Mouse (Mus musculus) liver, embryonic 15.5 days (tissue): ENCODE measurements around the gene Arhgef40. TPM values are rescaled to one million over a fixed set of nuclear protein-coding genes. Genes with fewer than 3 reads are reported as not detected.

Experiments used
- ATAC-seq: fragments of 200-750 bp; cut with Nextera tagmentation; 2 replicates; pipeline ENCODE4 v1.8.0; 2017; ENCODE audit warnings: moderate number of reproducible peaks, mild to moderate bottlenecking, moderate library complexity; ENCODE audit not compliant: insufficient read depth
- H3K27ac ChIP-seq: fragments of 300-500 bp; sonication (generic); replicated peaks from 2 replicates; pipeline ENCODE4 v1.5.1; 2015; ENCODE audit warnings: mild to moderate bottlenecking, inconsistent platforms
- H3K27me3 ChIP-seq: fragments of 300-500 bp; sonication (generic); 2 replicates; pipeline ENCODE4 v1.6.1; 2015; ENCODE audit warnings: mild to moderate bottlenecking, inconsistent platforms
- H3K36me3 ChIP-seq: fragments of 300-500 bp; sonication (generic); replicated peaks from 2 replicates; pipeline ENCODE4 v1.6.1; 2015; ENCODE audit warnings: moderate library complexity, mild to moderate bottlenecking, inconsistent platforms
- H3K4me1 ChIP-seq: fragments of 300-500 bp; sonication (generic); replicated peaks from 2 replicates; pipeline ENCODE4 v1.6.1; 2015; ENCODE audit warnings: inconsistent platforms
- H3K4me2 ChIP-seq: fragments of 300-500 bp; sonication (generic); 2 replicates; pipeline ENCODE4 v1.6.1; 2015; ENCODE audit warnings: moderate library complexity, mild to moderate bottlenecking, inconsistent platforms
- H3K4me3 ChIP-seq: fragments of 300-500 bp; sonication (generic); replicated peaks from 2 replicates; pipeline ENCODE4 v1.5.1; 2015; ENCODE audit warnings: mild to moderate bottlenecking, inconsistent platforms
- H3K9ac ChIP-seq: fragments of 300-500 bp; sonication (generic); 2 replicates; pipeline ENCODE4 v1.6.1; 2015; ENCODE audit warnings: moderate library complexity, mild to moderate bottlenecking, inconsistent platforms
- H3K9me3 ChIP-seq: fragments of 300-500 bp; sonication (generic); replicated peaks from 2 replicates; pipeline ENCODE4 v1.6.1; 2016; ENCODE audit warnings: inconsistent platforms
- WGBS: fragments of 180-500 bp; shearing (Covaris S2); methylation state at CpG from one replicate; pipeline ENCODE4 v1.1.7; 2015; ENCODE audit warnings: mixed read lengths; ENCODE audit not compliant: insufficient replicate concordance; 5-methylcytosine and 5-hydroxymethylcytosine counted together
- polyA plus RNA-seq: library from polyadenylated mRNA; unstranded; fragments of >200 nt; fragmentation: Nextera tagmentation; extraction: Ambion mirVana; gene quantifications from 2 replicates; pipeline ENCODE4 v1.2.1, GENCODE M21; 2015

Gene Arhgef40
- polyA plus RNA-seq, result 14.0 and 16.3 TPM in 2 replicates

DNA sequence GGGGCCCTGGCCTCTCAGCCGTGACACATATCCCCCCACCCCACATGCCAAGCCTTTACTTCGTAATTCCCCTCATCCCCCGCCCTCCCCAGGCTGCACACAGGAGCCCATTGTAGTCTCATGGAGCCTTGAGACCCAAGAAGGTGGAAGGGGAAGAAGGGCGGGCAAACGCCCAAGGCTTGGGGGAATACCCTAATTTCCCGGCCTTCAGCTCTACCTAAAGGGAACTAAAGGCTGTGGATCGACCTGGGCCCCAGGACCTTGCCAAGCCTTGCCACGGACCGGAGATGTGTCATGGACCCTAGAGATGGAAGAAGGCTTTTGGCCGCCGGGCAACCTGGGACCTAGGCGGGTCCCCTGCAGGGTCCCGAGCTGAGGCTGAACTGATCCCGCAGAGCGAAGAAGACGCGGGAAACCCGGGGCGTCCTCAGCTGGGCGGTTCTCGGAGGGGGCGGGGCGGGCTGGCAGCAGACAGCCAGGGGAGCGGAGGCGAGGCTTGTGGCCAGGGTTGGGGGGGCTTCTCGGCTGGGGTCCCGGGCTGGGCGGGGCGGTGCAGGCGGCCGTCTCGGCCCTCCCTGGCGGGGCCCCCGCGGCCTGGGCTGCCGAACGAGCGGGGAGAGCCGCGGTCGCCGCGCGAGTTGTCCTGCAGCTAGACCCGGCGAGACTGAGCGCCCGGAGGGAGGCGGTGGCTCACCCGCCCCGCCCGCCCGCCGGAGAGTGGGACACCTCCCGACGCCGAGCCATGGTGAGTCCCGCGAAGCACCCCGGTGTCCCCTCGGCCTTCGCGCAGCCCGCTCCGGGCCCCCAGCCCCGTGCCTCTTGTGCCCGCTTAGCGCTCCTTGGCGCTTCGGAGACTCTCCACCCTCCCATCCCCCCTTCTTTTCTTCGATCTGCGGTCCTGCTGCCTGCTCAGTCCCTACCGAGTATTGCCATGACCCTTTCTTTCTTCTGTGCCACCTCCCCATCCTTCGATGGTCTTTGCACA lies at the start of gene Arhgef40:
Arhgef40 (plus strand) TSS at position 473 of the 985 bp plus-strand sequence.
- peak; percentile 61 for ATAC-seq
- Histone ChIP-seq H3K36me3 (peaks cover 15% of the 10 kb centered on the region), H3K4me1 (peaks cover 54% of the 10 kb centered on the region)

DNA sequence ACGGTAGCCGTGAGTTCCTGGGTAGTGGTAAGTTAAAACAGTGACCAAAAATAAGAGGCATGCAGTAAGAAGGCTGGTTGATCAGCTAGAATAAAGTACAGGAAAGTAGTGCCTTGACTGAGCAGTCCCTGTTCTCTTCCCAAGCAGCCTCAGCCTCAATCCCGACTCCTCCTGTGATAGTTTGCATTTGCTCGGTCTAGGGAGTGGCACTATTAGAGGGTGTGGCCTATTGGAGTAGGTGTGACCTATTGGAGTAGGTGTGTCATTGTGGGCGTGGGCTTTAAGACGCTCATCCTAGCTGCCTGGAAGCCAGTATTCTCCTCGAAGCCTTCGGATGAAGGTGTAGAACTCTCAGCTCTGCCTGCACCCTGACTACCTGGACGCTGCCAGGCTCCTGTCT lies 45.5 kb upstream of the Arhgef40 start:
- Histone ChIP-seq H3K27ac (no peak overlapping the region), H3K9ac (no peak overlapping the region), H3K36me3 (no peaks in the 10 kb centered on the region), H3K27me3 (no peaks in the 10 kb centered on the region), H3K9me3 (no peaks in the 10 kb centered on the region), H3K4me3 (no peak overlapping the region), H3K4me2 (no peak overlapping the region), H3K4me1 (peaks cover 12% of the 10 kb centered on the region)
- ATAC-seq, result no peak
- 74% methylated on average over 9 of the region's 9 CpGs for WGBS

More for the DNA sequence above, at the start of gene Arhgef40:
- Histone ChIP-seq H3K27ac (peak within 1 kb of the TSS; percentile 81), H3K9me3 (no peaks in the 10 kb centered on the region), H3K9ac (peak within 1 kb of the TSS; percentile 70), H3K4me2 (peak within 1 kb of the TSS; percentile 99), H3K27me3 (peaks cover 17% of the 10 kb centered on the region; the same call in 1 of the 2 replicates), H3K4me3 (peak within 1 kb of the TSS; percentile 70)
- WGBS, result under 1% methylated on average over 63 of the region's 74 CpGs

DNA sequence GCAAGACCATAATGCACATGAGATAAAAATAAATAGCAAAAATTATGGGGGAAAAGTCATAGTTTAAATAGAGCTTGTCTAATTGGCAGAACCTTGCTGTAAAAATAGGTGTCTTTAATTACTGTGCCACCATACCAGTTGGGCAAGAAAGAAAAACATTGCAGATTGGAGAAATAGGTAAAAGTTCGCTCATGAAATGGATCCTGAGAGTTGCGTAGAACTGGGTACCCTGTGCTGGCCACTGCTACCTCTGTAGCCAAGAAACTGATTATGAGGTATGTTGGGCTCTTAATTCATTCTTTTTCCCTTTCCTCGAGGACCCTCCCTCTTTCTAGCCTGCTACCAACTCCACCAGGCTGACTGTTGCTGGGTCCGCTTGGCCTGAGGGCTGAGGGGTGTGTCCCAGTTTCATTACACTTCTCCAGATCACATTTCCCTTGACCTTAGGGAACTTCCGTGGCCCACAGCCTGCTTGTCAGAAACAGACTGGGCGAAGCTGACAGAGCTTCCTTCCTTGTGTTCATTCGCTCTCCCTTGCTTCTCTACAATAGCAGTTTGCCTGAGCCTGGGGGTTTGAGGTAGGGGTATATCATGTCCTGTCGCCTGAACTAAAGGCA lies 43.5 kb upstream of the Arhgef40 start:
- Histone ChIP-seq H3K27ac (0 out of 2 replicates have a peak overlapping the region, but pooled peaks have one; percentile 11), H3K9ac (no peak overlapping the region), H3K4me2 (peak overlapping the region; percentile 21; the same call in 1 of the 2 replicates), H3K4me1 (peaks cover 12% of the 10 kb centered on the region), H3K27me3 (no peaks in the 10 kb centered on the region), H3K4me3 (no peak overlapping the region), H3K9me3 (no peaks in the 10 kb centered on the region), H3K36me3 (no peaks in the 10 kb centered on the region)
- WGBS, result 35% methylated on average over 8 of the region's 8 CpGs
- ATAC-seq, result no peak

DNA sequence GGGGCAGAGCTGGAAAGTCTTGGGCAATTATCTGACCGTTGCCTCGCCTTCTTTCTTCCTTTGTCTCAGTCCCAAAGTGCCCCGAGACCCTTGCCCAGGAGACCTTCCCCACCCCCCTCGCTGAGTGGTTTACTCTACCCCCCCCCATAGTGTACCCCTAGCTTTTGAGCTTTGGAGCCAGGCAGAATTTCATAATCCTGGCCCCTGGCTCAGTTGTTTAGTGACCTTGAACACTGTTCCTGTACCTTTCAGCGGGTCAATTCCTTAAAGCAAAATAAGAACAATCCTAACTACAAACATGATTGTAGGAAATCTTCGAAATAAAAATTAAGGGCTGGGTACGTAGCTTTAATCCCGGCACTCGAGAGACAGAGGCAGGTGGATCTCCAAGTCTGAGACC lies 42.9 kb upstream of the Arhgef40 start:
- Histone ChIP-seq H3K4me1 (peaks cover 12% of the 10 kb centered on the region), H3K27me3 (no peaks in the 10 kb centered on the region), H3K9me3 (no peaks in the 10 kb centered on the region), H3K36me3 (no peaks in the 10 kb centered on the region), H3K4me2 (peak overlapping the region; percentile 21; the same call in 1 of the 2 replicates), H3K9ac (no peak overlapping the region), H3K27ac (0 out of 2 replicates have a peak overlapping the region, but pooled peaks have one; percentile 11), H3K4me3 (no peak overlapping the region)
- peak; percentile 56; the same call in 1 of the 2 replicates for ATAC-seq
- 47% methylated on average over 9 of the region's 9 CpGs for WGBS

DNA sequence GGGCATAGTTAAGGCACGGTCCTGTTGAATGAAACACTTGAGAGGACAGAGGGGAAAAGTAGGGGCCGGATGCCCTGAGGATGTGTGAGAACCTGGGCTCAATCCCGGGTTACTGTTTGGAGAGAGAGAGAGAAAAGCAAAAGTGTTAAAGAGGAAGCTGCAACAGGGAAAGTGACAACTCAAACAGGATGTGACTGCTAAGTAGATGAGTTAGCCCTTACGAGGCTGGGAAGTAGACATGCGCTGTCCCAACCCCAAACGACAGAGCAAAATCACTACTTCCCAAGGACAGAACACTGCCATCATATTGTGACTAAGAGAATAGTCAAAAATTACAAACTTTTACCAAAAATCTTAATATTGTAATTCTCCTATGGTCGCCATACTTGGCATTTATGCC lies 42.3 kb upstream of the Arhgef40 start:
- no peak for ATAC-seq
- H3K4me2 ChIP-seq, result no peak overlapping the region
- no peak overlapping the region for H3K9ac ChIP-seq
- H3K4me1 ChIP-seq, result peaks cover 12% of the 10 kb centered on the region
- H3K9me3 ChIP-seq, result no peaks in the 10 kb centered on the region
- no peaks in the 10 kb centered on the region for H3K36me3 ChIP-seq
- no peak overlapping the region for H3K4me3 ChIP-seq
- no peak overlapping the region for H3K27ac ChIP-seq
- no peaks in the 10 kb centered on the region for H3K27me3 ChIP-seq
- 33% methylated on average over 7 of the region's 7 CpGs for WGBS

DNA sequence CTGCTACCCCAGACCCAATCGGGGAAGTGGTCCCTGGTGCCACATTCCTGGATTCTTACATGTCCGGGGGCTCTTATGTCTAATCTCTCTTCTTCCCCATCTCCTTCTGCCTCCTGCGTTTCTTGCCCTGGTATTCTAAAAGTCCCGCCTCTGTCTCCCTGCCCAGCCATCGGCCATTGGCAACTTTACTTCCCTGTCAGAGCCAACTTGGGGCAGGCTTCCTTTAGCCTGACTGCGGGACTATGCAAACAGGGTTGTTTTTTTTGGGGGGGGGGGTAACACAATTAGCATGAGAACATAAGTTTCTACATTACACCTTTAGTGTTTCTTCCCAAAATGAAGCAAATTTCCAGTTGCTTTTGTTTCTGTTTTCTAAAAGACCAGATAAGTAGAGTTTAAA lies 41.2 kb upstream of the Arhgef40 start:
- Histone ChIP-seq H3K4me2 (no peak overlapping the region), H3K36me3 (no peaks in the 10 kb centered on the region), H3K9ac (no peak overlapping the region), H3K9me3 (no peaks in the 10 kb centered on the region), H3K27me3 (no peaks in the 10 kb centered on the region), H3K27ac (no peak overlapping the region), H3K4me1 (peaks cover 12% of the 10 kb centered on the region), H3K4me3 (no peak overlapping the region)
- ATAC-seq, result no peak
- 65% methylated on average over 6 of the region's 6 CpGs for WGBS

DNA sequence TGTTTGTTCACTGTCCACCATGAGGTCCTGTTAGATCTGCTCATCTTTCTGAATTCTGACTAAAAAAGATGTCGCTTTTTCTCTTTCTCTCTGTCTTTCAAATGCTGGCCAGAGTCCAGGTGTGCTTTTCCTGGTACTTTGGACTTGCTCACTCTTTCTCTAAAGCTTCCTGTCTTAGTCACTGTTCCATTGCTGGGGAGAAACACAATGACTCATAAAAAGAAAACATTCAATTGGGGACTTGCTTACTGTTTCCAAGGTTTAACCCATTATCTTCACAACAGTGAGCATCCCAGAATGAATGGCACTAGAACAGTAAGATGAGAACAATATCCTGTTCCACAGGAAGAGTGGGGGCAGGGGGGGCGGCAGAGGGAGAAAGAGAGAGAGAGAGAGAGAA lies 24.2 kb upstream of the Arhgef40 start:
- no peak for ATAC-seq
- Histone ChIP-seq H3K36me3 (no peaks in the 10 kb centered on the region), H3K4me2 (no peak overlapping the region), H3K9ac (no peak overlapping the region), H3K27me3 (no peaks in the 10 kb centered on the region), H3K9me3 (no peaks in the 10 kb centered on the region), H3K27ac (no peak overlapping the region), H3K4me1 (no peaks in the 10 kb centered on the region), H3K4me3 (no peak overlapping the region)
- 69% methylated on average over 2 of the region's 2 CpGs for WGBS

DNA sequence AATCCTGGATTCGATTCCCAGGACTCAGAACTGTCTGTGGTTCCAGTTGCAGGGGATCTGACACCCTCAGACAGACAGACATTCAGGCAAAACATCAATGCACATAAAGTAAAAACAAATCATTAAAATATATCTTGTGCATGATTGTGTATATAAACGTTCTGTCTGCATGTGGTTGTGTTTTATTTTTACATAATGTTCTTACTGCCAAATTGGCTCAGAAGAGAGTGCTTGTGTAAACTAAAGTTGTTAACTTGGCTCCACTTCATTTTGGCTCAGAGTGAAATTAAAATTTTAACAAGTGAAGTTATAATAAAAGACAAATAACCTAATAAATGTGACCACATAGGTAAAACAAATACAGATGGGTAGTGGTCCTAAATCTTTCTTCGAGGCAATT lies 17.1 kb upstream of the Arhgef40 start:
- WGBS, result 58% methylated on average over 3 of the region's 3 CpGs

DNA sequence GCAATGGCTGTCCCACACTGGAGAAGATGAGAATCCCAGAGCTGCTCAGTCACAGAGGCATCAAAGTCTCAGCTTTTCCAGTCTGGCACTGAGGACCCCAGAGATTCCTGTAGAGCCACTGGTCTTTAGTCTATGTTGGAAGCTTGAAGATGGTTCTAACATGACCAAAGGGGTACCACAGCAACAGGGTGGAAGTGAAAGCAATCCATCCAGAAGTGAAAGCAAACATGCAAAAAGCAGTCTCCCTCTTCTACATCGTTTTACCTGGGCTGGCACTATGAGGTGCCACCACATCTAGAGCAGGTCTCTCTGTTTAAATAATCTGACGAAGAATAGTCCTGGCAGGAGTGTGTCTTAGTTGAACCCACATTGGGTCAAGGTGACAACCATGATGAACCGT lies 5.3 kb upstream of the Arhgef40 start:
- Histone ChIP-seq H3K4me1 (peaks cover 9% of the 10 kb centered on the region), H3K27me3 (peaks cover 17% of the 10 kb centered on the region; the same call in 1 of the 2 replicates), H3K4me3 (no peak overlapping the region), H3K36me3 (no peaks in the 10 kb centered on the region), H3K9ac (no peak overlapping the region), H3K4me2 (no peak overlapping the region), H3K27ac (no peak overlapping the region), H3K9me3 (no peaks in the 10 kb centered on the region)
- no peak for ATAC-seq
- WGBS, result 60% methylated on average over 3 of the region's 3 CpGs

More for the DNA sequence above, 17.1 kb upstream of the Arhgef40 start:
- Histone ChIP-seq H3K9ac (no peak overlapping the region), H3K36me3 (no peaks in the 10 kb centered on the region), H3K4me2 (no peak overlapping the region), H3K4me1 (no peaks in the 10 kb centered on the region), H3K9me3 (no peaks in the 10 kb centered on the region), H3K4me3 (no peak overlapping the region), H3K27me3 (no peaks in the 10 kb centered on the region), H3K27ac (no peak overlapping the region)
- no peak for ATAC-seq

DNA sequence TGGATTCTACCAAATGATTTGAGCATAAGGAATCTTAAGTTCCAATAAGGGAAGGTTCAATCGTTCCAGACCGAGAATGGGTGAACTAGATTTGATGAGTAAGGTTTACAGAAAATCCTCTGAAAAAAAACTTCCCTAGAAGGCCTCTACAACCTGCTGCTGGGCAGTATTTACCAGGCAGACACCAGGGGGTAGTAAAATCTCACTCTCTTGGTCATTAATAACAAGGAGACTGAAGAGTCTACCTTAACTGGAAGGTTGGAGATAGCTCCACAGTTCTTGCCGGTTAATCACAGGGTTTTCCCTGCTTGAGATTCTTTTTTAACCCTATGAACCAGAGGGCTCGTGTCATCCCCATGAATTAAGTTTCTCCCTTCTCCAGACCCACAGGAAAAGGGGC lies 1.3 kb upstream of the Arhgef40 start:
- Histone ChIP-seq H3K9ac (no peak overlapping the region), H3K36me3 (0 out of 2 replicates have a peak, but pooled peaks cover 4% of the 10 kb centered on the region), H3K4me2 (0 out of 2 replicates have a peak overlapping the region, but pooled peaks have one; percentile 99), H3K27ac (no peak overlapping the region), H3K4me3 (no peak overlapping the region), H3K9me3 (no peaks in the 10 kb centered on the region), H3K4me1 (peaks cover 46% of the 10 kb centered on the region), H3K27me3 (peaks cover 17% of the 10 kb centered on the region; the same call in 1 of the 2 replicates)
- no peak for ATAC-seq
- WGBS, result 52% methylated on average over 4 of the region's 4 CpGs

DNA sequence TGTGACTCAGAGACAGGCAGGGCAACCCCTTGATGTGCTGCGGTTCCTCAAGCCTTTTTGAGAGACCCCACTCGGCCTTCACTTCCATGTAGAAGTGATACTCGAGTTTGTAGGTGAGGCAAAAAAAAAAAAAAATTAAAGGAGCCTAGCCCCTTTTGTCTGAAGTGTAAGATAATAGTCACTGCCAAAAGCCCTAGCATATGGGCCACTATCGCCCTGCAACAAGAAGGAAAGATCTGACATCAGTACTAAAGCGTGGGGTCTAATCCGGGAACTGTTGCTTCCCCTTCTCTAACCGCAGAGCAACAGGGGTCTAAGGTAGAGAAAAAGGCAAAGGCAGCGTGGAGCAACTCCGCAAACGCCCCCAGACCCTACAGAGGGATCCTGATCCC lies 668 bp upstream of the Arhgef40 start:
- 7% methylated on average over 10 of the region's 10 CpGs for WGBS
- ATAC-seq, result no peak
- Histone ChIP-seq H3K27me3 (peaks cover 17% of the 10 kb centered on the region; the same call in 1 of the 2 replicates), H3K9ac (peak overlapping the region; percentile 70; the same call in 1 of the 2 replicates), H3K27ac (no peak overlapping the region), H3K4me1 (peaks cover 47% of the 10 kb centered on the region), H3K4me2 (peak overlapping the region; percentile 99), H3K4me3 (peak overlapping the region; percentile 70), H3K9me3 (no peaks in the 10 kb centered on the region), H3K36me3 (peaks cover 9% of the 10 kb centered on the region; the same call in 1 of the 2 replicates)
